Mouse (Mus musculus) urinary bladder, adult 18-20 months (tissue): ENCODE data around the gene Vmn2r65.

ENCODE experiments used
- DNase-seq, 2 experiments: peaks; one replicate each; pipeline ENCODE4 v3.0.0; 2022; ENCODE audit warnings: low spot score in 2 of 2, mixed read lengths in 2 of 2

Gene Vmn2r65

DNA sequence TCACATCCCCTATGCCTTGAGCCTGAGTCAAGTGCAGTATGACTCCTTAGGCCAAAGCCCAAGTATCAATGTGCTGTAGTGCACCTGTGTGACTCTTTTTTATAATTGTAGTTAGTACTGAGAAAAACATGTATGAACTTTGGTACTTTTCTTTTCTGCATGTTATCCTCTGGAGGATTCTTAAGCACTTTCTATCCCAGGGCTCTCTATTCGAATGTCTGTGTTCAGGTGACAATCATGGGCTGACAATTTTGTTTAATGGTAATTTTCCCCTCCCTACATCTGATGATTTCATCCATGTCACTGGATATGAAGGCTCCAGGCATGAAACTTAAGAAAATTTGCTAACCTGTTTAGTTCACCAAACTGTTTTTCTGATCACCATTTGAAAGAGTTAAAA, at the start of gene Vmn2r65:
Gene Vmn2r65, minus strand, starts transcription at position 101 of the 400 bp plus-strand sequence.
- DNase-seq, result no peak

DNA sequence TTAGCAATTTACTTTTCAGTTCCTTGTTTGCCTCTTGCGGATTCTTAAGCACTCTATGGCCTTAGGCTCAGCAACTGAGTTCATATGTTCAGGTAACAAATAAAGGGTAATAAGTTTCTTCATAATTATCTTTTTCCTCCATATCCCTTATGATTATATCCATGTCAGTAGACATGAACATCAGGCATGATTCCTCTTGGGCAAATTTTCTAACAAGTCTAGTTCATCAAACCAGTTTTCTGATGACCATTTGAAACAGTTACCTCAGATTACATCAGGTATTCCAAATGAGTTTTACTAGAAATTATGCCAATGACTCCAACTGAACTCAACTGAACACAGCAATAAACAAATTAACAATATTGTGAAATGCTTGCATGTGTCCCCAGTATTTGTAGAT, 48.3 kb upstream of the Vmn2r65 start, which contains the start of gene Vmn2r66:
Gene Vmn2r66, minus strand, starts transcription at position 101 of the 400 bp plus-strand sequence.
- DNase-seq, result no peak

DNA sequence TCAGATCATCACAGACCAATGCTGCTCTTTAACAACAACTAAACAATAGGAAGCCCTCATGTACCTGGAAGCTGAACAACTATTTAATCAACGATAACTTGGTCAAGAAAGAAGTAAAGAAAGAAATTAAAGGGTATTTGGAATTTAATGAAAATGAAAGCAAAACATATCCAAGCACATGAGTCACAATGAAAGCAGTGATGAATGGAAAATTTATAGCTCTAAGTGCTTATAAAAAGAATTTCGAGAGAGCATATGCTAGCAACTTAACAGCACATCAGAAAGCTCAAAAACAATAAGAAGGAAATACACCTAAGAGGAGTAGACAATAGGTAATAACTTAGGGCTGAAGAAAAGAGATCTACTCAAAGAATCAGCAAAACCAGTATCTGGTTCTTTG, 32.8 kb upstream of the Vmn2r65 start:
- no peak for DNase-seq
